Mouse (Mus musculus) lung, postnatal 14 days (tissue): ENCODE results near the gene Izumo4.

Experiments
- DNase-seq: peaks from one replicate; pipeline ENCODE4 v3.0.0; 2021

Gene Izumo4

GRCm38 (mm10) chr10:80701721-80702535 is at the start of gene Izumo4, which contains the start of gene Mob3a:
Gene Izumo4, plus strand, starts transcription at chr10:80702184.
Gene Mob3a, minus strand, starts transcription at chr10:80701977.
- DNase-seq: peak; percentile 99

DNA sequence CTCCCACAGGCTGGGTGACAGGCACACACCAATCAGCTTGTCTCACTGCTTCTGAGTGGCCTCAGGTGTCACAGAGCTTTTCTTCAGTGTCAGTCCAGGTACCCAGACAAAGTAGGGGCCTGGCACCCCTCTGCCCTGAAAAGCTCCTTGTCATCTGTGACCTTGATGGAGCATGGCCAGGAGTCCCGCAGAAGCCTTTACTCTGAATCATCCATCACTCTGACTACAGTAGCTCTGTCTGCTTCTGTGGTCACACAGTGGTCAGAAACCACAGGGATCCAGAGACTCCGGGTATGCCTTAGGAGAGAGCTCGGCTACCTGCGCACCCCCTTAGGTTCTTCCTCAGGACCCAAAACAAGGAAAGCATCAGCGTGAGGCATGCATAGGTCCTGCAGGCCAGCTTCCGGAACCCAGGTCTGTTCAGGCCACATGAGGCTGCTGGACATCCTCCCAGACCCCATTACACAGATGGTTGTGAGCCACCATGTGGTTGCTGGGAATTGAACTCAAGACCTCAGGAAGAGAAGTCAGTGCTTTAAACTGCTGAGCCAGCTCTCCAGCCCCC is 48.7 kb upstream of the Izumo4 start:
- no peak for DNase-seq

DNA sequence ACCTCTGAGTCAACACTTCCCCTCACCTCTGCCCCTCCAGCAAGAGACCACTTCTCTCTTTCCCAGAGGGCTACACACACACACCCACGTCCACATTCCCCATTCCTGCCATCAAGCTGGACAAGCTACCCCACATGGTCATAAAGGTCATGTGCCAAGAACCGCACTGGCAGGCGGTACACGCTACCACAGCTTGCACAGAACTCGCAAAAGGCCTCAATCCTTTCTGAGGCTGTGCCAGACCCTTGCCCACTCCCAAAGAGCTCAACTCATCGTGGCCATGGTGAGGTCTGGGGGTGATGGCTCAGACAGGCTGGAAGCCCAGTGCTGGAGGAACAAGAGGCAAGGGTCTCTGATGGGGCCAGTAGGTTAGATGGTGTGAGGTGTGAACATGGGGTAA is 47.1 kb upstream of the Izumo4 start:
- no peak for DNase-seq

DNA sequence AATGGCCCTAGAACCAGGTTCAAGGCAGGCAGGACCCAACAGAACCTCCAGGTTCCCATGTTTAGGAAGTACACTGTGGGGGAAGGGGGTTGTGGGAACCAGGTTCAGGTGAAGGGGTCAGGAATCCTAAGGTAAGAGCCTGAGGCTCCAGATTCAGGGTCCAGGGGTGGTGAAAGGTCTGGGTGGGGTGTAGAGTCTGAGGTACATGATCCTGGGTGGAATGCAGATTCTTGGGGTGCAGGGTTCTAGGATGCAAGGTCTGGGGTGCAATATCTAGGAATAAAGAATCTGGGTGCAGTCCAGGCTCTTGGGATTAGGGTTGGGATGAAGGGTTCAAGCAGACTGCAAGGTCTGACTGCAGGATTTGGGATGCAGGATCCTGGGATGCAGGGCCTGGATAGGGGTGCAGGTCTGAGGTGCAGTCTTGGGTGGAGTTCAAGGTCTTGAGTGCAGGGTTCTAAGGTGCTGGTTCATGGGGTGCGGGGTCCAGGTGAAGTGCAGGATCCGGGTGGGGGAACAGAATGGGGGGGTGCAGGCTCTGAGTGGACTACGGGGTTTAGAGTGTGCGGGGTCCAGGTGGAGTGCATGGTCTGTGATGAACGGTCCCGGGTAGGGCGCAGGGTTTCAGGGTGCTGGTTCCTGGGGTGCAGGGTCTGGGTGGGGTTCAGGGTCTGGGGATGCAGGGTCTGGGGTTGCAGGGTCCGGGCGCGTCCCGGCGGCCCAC is 46.4 kb upstream of the Izumo4 start:
- no peak for DNase-seq

- DNase-seq: peak; percentile 99
Measured at GRCm38 (mm10) chr10:80656130-80656862, 45.7 kb upstream of the Izumo4 start.

DNA sequence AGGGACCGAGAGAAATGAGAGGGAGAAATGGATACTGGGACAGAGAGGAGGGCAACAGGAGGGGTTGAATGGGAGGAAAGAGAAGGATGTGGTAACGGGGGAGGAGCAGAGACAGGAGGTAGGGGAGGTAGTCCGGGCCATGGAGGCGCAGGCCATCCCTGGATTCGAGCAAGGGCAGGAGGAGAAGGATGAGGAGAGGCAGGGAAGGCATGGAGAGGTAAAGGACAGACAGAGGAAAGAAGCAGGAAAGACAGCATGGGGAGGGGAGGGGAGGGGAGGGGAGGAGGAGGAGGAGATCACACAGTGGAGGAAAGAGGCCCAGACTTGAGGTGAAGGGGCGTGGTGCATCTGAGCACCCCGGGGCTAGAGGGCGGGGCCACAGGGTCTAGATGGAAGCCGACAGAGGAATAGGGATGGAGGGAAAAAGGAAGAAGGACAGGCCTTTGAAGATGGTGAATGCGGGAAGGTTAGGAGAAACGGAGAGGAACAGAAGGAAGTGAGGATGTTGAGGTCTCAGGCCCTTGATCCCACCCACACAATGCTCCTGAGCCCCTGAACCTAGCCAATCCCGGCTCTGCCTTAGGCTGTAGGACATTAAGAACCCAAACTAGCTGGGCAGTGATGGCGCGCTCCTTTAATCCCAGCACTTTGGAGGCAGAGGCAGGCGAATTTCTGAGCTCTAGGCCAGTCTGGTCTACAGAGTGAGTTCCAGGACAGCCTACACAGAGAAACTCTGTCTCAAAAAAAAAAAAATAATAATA is 44.9 kb upstream of the Izumo4 start, which contains the start of gene Btbd2:
Gene Btbd2 (minus strand): TSS at position 209 of the 761 bp plus-strand sequence.
- no peak for DNase-seq

DNA sequence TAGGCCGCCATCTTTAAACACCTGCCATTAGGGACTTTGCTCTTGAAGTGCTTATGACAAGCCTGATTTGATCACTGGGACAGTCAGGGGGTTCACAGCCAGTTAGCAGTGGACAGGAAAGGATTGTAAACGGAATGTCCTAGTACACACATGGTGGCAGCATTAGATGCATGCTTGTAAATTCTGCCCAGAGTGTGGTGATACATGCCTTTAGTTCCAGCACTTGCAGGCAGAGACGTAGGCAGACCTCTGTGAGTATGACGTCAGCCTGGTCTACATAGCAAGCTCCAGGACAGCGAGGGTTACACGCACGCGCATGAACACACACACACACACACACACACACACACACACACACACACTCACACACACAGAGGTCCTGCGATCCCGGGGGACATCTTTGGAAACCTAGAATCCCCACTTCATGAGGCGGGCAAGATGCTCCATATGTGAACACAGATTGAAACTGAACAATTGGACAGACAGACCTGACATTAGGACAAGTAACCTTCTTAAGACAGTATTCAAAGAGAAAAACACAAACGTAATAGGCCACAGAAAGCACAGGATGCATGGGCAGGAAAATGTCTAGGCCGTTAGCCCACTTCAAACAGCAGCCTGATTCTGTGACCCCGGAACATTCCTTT is 43.7 kb upstream of the Izumo4 start:
- no peak for DNase-seq

DNA sequence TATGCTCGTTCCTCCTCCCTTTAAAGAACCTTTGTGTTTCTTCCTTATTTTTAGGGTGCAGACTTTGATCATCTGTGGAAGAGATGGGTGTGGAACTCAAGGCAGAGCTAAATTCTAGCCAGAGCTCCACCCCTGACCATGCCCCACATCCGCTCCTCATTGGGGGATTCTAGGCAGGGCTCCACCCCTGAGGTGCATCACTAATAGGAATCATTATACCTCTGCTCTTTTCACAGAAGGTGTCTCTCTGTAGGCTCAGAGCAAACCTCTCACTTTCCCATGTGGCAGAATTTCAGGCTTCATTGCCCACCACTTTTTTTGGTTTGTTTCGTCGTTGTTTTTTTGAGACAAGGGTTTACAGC is 43.2 kb upstream of the Izumo4 start:
- no peak for DNase-seq

DNA sequence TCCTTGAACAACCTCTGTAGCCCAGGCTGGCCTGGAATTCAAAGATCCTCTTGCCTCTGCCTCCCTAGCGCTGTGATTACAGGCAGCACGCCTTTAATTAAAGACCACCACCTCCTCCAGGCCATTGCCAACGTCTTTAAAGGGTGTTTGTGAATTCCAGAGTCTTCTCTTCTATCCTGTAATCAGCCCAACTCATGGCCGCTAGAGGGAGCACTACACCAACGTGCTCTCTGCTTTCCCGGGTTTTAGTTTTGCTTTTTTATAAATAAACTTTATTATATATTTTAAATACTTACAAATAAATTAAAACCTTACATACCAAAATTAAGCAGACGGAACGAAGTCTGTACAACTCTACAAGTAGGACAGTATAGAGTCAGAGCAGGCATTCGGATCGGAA is 42.8 kb upstream of the Izumo4 start:
- DNase-seq: peak; percentile 92

DNA sequence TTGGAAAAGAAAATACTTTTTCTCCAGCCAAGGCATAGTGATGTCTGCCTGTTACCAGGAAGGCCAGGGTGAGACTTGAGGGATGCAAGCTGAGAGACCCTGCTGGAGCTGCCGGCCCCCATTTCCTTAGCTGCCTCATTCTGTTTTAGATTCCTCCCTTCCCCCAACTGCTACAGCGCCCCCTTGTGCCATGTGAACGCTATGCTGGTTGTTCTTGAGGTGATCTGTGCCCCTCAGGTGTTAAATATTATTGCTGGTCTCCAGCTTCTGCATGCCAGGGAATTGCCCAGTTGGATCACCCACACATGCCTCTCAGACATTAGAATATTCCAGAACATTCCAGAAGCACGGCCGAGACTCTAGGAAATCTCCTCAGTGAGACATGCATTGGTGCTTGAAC is 40.8 kb upstream of the Izumo4 start:
- peak; percentile 72 for DNase-seq

DNA sequence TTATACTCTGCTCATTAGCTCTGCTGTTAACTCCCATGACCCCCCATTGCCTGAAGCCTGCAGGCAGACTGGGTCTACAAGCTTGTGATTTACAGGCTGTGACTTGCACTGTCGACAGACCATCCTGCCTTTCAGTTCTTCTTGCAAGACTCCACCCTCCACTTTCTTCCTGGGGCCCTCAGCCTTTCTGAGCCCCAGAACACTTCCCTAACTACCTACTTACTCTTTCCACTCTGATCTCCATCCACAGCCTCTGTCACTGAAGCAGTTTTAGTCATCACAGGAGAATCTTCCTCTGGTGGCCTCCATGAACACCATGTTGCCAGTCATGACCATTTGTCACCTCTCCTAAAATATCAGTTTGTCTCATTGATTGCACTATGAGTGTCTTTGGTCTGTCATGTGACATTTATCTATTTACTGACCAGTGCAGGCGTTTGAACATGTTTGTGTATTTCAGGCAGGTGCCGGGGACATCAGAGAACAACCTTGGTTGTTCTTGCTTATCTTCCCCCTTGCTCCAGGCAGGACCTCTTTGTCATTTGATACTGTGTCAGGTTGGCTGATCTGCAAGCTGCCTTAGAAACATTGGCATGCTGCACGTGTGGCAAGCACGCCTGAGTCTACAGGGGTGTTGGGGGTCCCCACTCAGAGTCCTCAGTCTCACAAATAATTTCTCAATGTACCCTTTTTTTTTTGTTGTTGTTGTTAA is 38.3 kb upstream of the Izumo4 start:
- no peak for DNase-seq

DNA sequence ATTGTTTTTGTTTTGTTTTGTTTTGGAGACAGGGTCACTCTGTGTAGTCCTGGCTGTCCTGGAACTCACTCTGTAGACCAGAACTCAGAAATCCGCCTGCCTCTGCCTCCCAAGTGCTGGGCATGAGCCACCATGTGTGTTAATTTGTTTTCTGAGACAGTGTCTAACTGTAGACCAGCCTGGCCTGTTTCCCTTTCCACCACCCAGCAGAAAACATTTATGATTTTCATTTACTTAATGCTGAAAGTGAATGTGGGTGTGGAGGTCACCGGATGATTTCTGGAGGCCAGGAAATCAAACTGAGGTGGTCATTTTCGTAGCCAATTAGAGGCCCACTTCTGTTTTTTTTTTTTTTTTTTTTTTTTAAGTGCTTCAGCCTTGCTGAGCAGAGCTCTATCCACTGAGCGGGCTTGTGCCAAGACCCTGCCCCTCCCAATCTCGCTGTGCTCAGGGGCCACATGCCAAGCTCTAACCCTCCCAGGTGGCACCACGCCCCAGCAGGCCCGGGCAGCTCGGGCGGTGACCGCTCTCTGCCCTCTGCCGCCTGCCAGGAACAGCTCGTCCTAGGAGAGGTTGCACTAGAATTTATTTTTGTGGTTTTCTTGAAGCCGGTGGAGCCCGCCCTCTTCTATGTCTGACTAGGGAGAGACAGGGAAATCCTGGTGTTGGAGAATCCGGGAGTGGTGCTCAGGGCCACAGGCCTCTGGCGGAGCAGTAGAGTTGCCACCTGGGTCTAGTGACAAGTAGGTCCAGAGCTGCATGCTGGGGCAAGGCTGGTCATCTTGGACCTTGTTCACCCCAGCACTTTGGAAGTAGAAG is 37.6 kb upstream of the Izumo4 start:
- DNase-seq: peak; percentile 92

DNA sequence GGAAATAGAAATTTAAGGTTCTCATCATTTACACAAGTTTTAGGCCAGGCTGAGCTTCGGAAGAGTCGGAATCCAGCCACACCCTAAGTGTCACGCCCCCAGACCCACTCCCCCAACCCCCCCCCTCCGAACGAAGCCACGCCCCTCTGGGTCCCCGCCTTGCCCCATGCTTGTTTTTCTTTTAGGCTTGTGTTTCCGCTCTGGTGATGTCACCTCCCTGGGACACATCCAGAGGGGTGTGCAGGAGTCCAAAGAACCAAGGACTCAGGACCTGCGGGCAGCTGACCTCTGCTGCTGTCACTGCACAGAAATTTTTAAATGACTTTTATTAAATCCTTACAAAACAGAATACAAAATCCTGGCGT is 37.0 kb upstream of the Izumo4 start:
- DNase-seq: peak; percentile 84

GRCm38 (mm10) chr10:80665459-80665858 is 36.5 kb upstream of the Izumo4 start:
- DNase-seq: no peak

- no peak for DNase-seq
Measured at GRCm38 (mm10) chr10:80665981-80666733, 35.8 kb upstream of the Izumo4 start.

DNA sequence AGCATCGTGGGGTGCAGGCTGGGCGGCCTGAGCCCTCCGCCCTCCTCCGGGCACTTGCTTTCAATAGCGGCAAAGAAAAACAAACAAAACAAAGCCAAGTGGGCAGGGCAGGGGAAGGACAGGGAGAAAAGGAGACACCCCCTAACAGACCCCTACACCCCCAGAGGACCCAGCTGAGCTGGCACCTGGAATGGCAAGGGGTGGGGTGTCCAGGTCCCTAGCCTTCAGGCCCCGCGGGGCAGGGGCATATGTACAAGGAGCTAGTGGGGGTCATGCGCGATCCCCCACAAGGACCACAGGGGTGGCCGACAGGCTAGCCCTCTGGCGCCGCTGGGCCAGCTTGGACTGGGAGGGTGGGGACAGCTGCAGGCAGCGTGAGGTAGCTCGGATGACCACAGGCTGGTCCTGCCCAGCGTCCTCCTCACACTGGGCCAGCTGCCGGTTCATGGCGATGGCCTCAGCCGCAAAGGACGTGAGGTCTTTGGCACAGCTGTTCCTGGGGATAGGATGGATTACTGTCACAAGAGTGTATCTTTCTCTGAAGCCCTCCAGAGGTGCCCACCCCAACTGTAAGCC is 35.1 kb upstream of the Izumo4 start:
- no peak for DNase-seq

GRCm38 (mm10) chr10:80668614-80669013 is 33.4 kb upstream of the Izumo4 start:
- DNase-seq: peak; percentile 28

GRCm38 (mm10) chr10:80669018-80669417 is 33.0 kb upstream of the Izumo4 start:
- DNase-seq: no peak
